Mouse (Mus musculus): ENCODE data around the gene Znrf3. TPM values are rescaled to one million over a fixed set of nuclear protein-coding genes. Genes with fewer than 3 reads are reported as not detected.

The Znrf3 gene
- total RNA-seq, 2 experiments from 2014 or later = 19.5 to 20.7 TPM

GRCm38 (mm10) chr11:5474130-5474529, 29.5 kb upstream of the Znrf3 start:
- Histone ChIP-seq H3K4me3 (no peak overlapping the region), H3K27ac (no peak overlapping the region)
- intact Hi-C loops (cut with DNase I) = loop anchor here (1.0 to 2.0 kb wide), 3 partner anchors 184 to 359 kb away; no protein-coding TSS in a partner anchor
- DNase-seq (ENCODE audit: extremely low spot score in 1 of 2, low spot score in 2 of 2) = peak; percentile 64 to 73
- TF ChIP-seq CTCF (IDR thresholded peaks at IDR 0.05) = peak; percentile 85

DNA sequence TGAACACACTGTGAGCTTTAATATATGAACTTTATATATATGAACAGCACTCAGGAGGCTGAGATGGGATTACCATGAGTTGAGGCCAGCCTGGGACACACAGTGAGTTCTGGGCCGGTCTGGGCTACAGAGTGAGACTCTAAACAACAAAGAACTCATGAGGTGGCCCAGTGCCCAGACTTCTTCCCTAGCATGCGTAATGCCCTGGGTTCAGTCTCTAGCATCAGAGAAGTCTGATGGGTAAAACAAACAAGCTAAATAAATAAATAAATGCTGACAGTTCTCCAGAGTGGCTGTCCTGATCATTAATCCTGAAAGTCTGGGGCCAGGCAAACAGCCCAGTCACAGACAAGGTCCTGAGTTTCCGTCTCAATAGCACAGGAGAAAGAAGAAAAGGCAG, 25.4 kb upstream of the Znrf3 start:
- TF ChIP-seq CTCF (IDR thresholded peaks at IDR 0.05) = no peak
- intact Hi-C loops (cut with DNase I) = no loop called here
- DNase-seq (ENCODE audit: extremely low spot score in 1 of 2, low spot score in 2 of 2) = no peak
- Histone ChIP-seq H3K27ac (no peak overlapping the region), H3K4me3 (no peak overlapping the region)

- TF ChIP-seq CTCF (IDR thresholded peaks at IDR 0.05) = peak; percentile 69
- Histone ChIP-seq H3K27ac (no peak overlapping the region), H3K4me3 (no peak overlapping the region)
- intact Hi-C loops (cut with DNase I) = no loop called here
- DNase-seq (ENCODE audit: extremely low spot score in 1 of 2, low spot score in 2 of 2) = peak in 1 of 2 experiments; percentile 30
These were observed 24.4 kb upstream of the Znrf3 start for GRCm38 (mm10) chr11:5469084-5469483.

DNA sequence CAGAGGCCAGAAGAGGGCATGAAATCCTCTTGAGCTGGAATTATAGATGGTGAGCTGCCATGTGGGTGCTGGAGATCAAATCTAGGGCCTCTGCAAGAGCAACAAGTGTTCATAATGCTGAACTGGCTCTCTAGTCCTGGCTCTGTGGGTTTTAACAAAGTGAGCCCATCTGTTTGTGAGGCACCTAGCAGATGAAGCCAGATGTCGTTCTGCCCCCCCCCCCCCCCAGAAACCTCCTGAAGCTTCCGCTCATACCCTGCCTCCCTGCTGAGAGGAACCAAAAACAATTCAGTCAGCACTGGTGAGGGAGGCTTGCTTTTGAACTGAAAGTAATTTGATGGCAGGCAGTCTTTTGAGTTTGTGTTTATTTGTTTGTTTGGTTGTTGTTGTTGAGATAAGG, 23.8 kb upstream of the Znrf3 start:
- Histone ChIP-seq H3K27ac (no peak overlapping the region), H3K4me3 (no peak overlapping the region)
- no peak for TF ChIP-seq CTCF (IDR thresholded peaks at IDR 0.05)
- DNase-seq (ENCODE audit: extremely low spot score in 1 of 2, low spot score in 2 of 2) = no peak
- intact Hi-C loops (cut with DNase I) = no loop called here

DNA sequence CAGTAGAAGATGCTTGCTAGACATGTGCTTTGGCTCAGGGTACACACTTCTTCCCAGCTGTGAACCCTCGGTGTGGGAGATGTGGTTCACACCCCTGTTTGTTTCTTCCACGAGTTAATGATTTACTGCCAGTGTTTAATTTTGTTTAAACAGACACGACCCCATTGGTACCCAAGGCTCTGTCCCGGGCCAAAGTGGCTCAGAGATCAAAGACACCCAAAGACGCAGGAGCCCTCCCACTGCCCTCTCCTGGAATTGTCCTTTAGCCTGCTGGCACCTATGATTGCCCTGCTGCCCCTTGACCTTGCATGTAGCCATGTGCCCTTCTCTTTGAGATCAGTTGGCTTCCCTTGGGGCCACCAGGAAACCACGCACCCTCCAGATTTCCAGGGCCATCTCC, 7.3 kb upstream of the Znrf3 start:
- intact Hi-C loops (cut with DNase I) = no loop called here
- no peak for DNase-seq (ENCODE audit: extremely low spot score in 1 of 2, low spot score in 2 of 2)
- no peak for TF ChIP-seq CTCF (IDR thresholded peaks at IDR 0.05)

DNA sequence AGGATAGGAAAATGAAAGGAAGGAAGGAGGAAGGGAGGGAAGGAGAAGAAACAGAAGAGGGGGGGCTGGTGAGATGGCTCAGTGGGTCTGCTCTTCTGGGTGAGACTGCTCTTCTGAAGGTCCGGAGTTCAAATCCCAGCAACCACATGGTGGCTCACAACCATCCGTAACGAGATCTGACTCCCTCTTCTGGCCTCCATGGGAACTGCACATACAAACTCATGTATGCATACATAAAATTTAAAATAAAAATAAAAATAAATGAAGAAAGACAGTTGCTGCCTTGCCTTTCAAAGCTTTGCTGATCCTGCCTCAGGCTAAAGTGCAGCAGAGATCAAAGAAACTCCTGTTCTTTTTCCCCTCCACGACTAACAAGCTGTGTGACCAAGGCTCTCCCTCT, 6.7 kb upstream of the Znrf3 start:
- intact Hi-C loops (cut with DNase I) = no loop called here
- H3K4me3 ChIP-seq = no peak overlapping the region
- no peak overlapping the region for H3K27ac ChIP-seq
- peak; percentile 39 for TF ChIP-seq CTCF (IDR thresholded peaks at IDR 0.05)
- no peak for DNase-seq (ENCODE audit: extremely low spot score in 1 of 2, low spot score in 2 of 2)

More for the DNA sequence above, 7.3 kb upstream of the Znrf3 start:
- Histone ChIP-seq H3K27ac (no peak overlapping the region), H3K4me3 (no peak overlapping the region)

GRCm38 (mm10) chr11:5450701-5451100, 6.1 kb upstream of the Znrf3 start:
- no peak for TF ChIP-seq CTCF (IDR thresholded peaks at IDR 0.05)
- DNase-seq (ENCODE audit: extremely low spot score in 1 of 2, low spot score in 2 of 2) = no peak
- intact Hi-C loops (cut with DNase I) = no loop called here

GRCm38 (mm10) chr11:5445452-5445953, 856 bp upstream of the Znrf3 start:
- TF ChIP-seq CTCF (IDR thresholded peaks at IDR 0.05) = no peak
- no peak for DNase-seq (ENCODE audit: extremely low spot score in 1 of 2, low spot score in 2 of 2)
- peak overlapping the region; percentile 45; the same call in 1 of the 2 replicates for H3K27ac ChIP-seq
- intact Hi-C loops (cut with DNase I) = loop anchor here (10.0 kb wide), 1 partner anchor 151 kb away; no protein-coding TSS in a partner anchor
- peak overlapping the region; percentile 56 for H3K4me3 ChIP-seq

More at GRCm38 (mm10) chr11:5450701-5451100, 6.1 kb upstream of the Znrf3 start:
- no peak overlapping the region for H3K27ac ChIP-seq
- no peak overlapping the region for H3K4me3 ChIP-seq

DNA sequence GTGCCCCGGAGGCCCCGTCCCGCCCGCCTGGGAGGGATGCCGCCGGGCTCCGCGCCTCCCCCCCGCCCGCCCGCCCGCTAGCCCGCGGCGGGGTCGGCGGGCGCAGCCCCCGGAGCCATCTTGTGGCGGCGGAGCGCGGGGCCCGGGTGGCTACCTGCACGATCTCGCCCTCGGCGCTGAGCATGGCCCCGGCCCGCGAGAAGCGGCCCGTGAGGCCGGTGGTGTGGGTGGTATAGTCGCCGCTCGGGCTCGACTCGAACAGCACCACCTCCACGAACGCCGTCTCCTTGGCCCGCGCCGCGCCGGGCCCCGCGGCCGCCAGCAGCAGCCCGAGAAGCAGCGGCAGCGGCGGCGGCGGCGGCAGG, 431 bp downstream of the Znrf3 start:
- Histone ChIP-seq H3K4me3 (peak overlapping the region; percentile 56), H3K27ac (no peak overlapping the region)
- peak; percentile 33 to 43 for DNase-seq (ENCODE audit: extremely low spot score in 1 of 2, low spot score in 2 of 2)
- no peak for TF ChIP-seq CTCF (IDR thresholded peaks at IDR 0.05)
- intact Hi-C loops (cut with DNase I) = loop anchor here (10.0 kb wide), 1 partner anchor 149 kb away; no protein-coding TSS in a partner anchor

- Histone ChIP-seq H3K27ac (no peak overlapping the region; the same call in 1 of the 2 replicates), H3K4me3 (peak overlapping the region; percentile 56)
- no peak for TF ChIP-seq CTCF (IDR thresholded peaks at IDR 0.05)
- peak in 1 of 2 experiments; percentile 13 for DNase-seq (ENCODE audit: extremely low spot score in 1 of 2, low spot score in 2 of 2)
- intact Hi-C loops (cut with DNase I) = loop anchor here (10.0 kb wide), 1 partner anchor 149 kb away; no protein-coding TSS in a partner anchor
These were observed 975 bp downstream of the Znrf3 start for GRCm38 (mm10) chr11:5443511-5444233.

- no peak for DNase-seq (ENCODE audit: extremely low spot score in 1 of 2, low spot score in 2 of 2)
- Histone ChIP-seq H3K27ac (no peak overlapping the region), H3K4me3 (peak overlapping the region; percentile 56; the same call in 1 of the 2 replicates)
- no peak for TF ChIP-seq CTCF (IDR thresholded peaks at IDR 0.05)
- intact Hi-C loops (cut with DNase I) = loop anchor here (10.0 kb wide), 1 partner anchor 148 kb away; no protein-coding TSS in a partner anchor
These were observed 2.0 kb downstream of the Znrf3 start for GRCm38 (mm10) chr11:5442590-5443021.

DNA sequence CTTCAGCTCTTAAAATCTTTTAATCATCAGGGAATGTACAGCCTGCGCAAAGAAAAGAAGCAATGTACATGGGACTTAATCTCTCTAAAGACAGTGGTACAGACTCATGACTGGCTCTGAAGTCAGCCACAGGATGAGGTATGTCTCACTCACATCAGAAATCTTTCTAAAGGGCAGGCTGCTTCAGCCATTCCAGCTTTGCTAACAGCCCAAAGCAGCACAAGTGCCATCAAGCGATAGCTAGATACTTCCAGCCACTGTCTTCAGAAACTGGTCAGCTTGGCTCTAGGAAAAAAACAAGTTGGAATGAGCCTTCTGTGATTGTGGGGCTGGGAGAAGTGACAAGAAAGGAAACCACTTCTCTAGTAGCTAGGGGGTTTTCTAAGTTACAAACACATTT, 7.0 kb downstream of the Znrf3 start:
- DNase-seq (ENCODE audit: extremely low spot score in 1 of 2, low spot score in 2 of 2) = no peak
- no peak overlapping the region for H3K27ac ChIP-seq
- TF ChIP-seq CTCF (IDR thresholded peaks at IDR 0.05) = no peak
- intact Hi-C loops (cut with DNase I) = no loop called here
- no peak overlapping the region for H3K4me3 ChIP-seq
